Mouse (Mus musculus) liver, adult 2 months (tissue): Measurements from ENCODE around the gene Schip1.

ENCODE experiments used
- CTCF ChIP-seq: fragments of 200-500 bp; IDR thresholded peaks from 2 replicates; pipeline ENCODE4 v1.5.1; 2011; ENCODE audit warnings: low read depth, low read length, control low read depth
- POLR2A ChIP-seq: fragments of 200-500 bp; IDR thresholded peaks from 2 replicates; pipeline ENCODE4 v1.6.1; 2011; ENCODE audit warnings: low read length, control low read depth; ENCODE audit not compliant: insufficient read depth; ENCODE audit errors: extremely low read depth

GRCm38 (mm10) chr3:68555087-68555662 lies 490.6 kb downstream of the Schip1 start:
- TF ChIP-seq CTCF (no peak), POLR2A (no peak)
